Mouse (Mus musculus) thymus, postnatal 14 days (tissue): ENCODE measurements around the gene Abcb1a.

Experiments used
- DNase-seq: peaks from one replicate; pipeline ENCODE4 v3.0.0; 2021

The Abcb1a gene

DNA sequence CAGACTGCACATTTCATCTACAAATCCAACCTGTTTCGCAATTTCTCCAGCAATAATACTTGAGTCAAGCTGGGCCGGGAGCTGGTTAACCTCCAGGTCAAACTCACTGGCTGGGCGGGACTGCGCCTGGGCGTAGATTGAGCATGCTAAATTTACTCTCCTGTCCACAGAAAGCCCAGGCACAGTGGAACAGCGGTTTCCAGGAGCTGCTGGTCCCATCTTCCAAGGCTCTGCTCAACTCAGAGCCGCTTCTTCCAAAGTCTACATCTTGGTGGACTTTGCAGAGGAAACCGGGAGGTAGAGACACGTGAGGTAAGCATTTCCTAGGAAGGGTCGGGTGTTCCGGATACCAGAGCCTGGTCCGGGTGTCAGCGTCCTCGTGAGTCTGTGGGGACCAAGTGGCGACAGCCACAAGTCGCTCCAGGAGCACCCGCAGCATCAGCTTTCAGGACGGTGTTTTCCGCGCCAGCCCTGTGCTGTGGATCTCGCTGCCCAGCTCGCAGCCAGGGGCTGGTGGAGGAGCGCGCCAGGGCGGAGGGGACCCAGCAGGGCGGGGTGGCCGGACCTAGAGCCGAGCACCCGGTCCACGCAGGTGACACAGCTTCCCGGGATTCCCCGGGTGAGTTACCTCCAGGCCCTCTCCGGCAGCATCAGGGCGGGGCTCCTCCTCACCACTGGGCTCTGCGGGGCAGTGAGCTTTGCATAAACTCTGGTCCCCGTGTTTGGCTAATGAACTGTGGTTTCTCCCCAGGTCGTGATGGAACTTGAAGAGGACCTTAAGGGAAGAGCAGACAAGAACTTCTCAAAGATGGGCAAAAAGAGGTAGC, at the start of gene Abcb1a:
Abcb1a (plus strand) TSS at position 167 of the 827 bp plus-strand sequence.
- peak; percentile 19 for DNase-seq

GRCm38 (mm10) chr5:8622071-8622595, 37.7 kb upstream of the Abcb1a start:
- DNase-seq = peak; percentile 62

DNA sequence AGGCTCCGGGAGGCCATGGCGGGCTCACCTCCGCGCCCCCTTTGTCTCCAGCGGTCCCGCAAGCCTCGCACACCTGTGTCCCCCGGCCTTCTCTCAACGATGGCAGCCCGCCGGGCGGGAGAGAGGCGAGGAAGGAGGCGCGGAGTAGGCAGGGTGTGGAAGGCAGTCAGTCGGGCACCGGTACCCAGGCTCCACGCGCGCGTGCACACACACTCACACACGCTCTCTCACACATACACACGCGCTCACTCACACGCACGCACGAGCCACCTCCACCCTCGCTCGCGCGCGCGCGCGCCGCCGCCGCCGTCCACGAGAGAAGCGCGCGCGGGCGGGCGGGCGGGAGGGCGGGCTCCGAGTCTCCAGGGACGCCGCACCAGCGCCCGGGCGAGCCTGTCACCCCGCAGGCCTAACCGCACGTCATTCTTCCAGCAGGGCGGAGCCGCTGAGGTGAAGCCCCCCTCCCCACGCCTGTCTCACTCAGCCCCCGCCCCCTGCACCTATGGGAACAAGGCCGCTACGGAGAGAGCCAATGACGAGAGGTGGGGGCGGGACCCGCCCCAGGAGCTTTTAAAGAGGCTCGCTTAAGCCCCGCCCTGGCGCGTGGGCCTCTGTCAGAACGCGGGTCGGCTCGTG, 37.2 kb upstream of the Abcb1a start, which contains the start of gene Rundc3b:
Rundc3b (minus strand) TSS at position 357 of the 636 bp plus-strand sequence.
- DNase-seq = peak; percentile 96

- no peak for DNase-seq
Observed at GRCm38 (mm10) chr5:8632901-8633300, 27.0 kb upstream of the Abcb1a start.

- DNase-seq = no peak
Observed at GRCm38 (mm10) chr5:8634489-8634975, 25.3 kb upstream of the Abcb1a start.

DNA sequence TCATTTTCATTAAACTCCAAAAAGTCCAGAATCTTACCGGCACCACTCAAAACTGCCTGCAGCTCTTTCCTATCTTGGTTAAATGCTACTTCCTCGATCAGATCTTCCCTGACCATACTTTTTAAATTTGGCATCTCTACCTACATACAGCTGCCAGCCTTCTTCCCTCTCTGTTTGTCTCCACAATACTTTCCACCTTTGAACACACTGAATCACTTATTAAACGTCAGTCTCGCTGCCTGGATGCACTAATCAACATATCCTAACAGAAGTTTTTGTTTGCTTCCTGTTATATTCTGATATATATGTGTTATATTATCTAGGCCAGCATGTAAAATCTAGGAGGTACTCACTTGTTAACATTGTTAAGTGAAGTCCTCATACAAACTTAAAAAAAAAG, 11.6 kb upstream of the Abcb1a start:
- DNase-seq = no peak

GRCm38 (mm10) chr5:8648774-8649173, 11.1 kb upstream of the Abcb1a start:
- DNase-seq = no peak

- no peak for DNase-seq
Observed at GRCm38 (mm10) chr5:8652085-8652484, 7.8 kb upstream of the Abcb1a start.

DNA sequence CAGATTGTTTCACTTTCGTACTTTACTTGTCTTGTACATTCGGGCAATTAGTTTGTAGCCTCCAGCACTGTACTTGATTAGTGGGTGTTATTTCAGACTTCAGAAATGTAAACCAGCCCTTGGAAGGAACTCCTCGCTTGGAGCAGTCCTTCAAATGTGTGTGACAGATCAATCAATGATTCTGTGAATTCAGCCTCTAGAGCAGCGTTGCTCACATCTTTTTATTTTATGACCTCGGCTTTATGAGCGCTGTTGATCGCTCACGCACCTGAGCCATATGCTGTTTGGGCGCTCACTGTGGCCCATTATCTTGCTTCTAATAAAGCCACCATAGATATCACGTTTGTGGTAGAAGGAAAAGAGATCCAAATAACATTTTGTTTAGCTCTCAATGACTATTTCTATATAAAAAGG, 868 bp downstream of the Abcb1a start:
- no peak for DNase-seq

DNA sequence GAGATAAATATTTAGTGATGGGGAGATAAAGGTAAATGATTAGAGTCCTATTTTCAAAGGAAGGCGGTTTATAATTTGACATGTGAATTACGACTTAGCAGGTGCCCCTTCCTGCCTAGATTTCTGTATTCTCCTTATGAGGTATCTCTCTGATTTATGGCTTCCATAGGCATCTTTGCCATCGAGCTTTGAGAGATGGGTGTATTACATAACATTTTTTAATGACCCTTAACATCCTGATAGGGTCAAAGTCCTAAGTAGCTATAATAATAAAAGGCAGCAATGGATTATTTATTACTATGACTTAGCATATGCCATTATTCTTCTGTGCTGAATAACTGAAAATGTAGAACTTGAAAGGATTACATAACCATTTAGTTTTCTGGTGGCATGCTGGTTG, 4.8 kb downstream of the Abcb1a start:
- DNase-seq = no peak

GRCm38 (mm10) chr5:8667758-8668474, 8.0 kb downstream of the Abcb1a start:
- DNase-seq = no peak

GRCm38 (mm10) chr5:8669606-8670005, 9.7 kb downstream of the Abcb1a start:
- peak; percentile 14 for DNase-seq

GRCm38 (mm10) chr5:8675262-8675951, 15.5 kb downstream of the Abcb1a start:
- peak; percentile 12 for DNase-seq

- no peak for DNase-seq
Observed at GRCm38 (mm10) chr5:8675952-8676262, 16.0 kb downstream of the Abcb1a start.

GRCm38 (mm10) chr5:8681166-8681565, 21.3 kb downstream of the Abcb1a start:
- DNase-seq = no peak

GRCm38 (mm10) chr5:8683686-8684085, 23.8 kb downstream of the Abcb1a start:
- no peak for DNase-seq

- no peak for DNase-seq
Observed at GRCm38 (mm10) chr5:8686071-8686470, 26.2 kb downstream of the Abcb1a start.

DNA sequence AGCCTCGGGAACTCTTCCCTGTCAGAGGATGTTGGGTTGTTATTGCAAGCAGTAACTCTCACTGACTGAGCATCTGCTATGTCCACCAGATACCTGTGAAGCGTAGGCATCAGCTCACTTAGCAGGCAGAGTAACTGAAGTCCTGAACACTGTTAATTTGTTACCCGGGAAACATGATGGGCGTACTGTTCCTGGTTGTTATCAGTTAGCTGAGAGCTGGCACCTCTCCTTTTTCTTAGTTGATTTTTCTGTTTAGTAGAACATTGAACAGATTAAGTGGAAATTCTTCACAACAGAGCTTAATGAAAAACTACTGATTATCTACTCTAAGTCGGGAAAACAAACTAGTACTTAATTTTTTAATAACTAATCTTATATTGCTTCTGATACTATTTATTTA, 27.7 kb downstream of the Abcb1a start:
- no peak for DNase-seq

DNA sequence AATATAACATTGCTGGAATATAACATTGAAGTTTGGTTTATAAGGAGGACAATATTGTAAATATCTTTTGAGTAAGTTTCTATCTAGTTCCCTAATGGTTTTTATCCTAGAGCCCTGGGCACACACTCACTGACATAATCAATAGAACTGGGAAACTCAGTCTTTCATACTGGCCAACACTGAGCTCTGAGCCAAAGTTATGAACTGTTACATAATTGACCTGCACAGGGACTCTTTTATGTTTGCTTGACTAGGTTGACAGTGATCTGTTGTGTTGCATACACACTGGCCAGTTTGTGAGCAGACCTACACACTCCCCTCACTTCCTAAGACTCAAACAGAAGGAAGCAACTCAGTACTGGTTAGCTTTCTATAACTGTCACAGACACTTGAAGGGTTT, 56.2 kb downstream of the Abcb1a start:
- DNase-seq = no peak

DNA sequence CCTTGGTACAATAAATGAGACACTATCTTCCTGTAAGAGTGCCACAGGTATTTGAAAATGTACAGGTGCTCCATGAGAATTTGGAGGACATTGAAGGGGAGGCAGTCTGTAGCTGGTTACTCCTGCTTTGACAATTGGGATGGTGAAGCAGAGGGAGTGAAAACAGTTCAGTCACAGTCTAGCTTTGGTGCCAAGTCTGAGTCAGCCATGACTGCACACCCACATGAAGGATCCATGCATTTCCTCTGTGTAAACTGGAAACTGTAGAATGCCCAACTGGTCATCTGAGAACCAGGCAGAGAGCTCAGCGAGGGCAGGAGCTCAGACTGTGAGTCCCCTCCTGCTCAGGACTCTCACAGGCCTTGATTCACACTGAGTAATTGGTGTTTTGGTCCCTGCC, 59.7 kb downstream of the Abcb1a start:
- no peak for DNase-seq

DNA sequence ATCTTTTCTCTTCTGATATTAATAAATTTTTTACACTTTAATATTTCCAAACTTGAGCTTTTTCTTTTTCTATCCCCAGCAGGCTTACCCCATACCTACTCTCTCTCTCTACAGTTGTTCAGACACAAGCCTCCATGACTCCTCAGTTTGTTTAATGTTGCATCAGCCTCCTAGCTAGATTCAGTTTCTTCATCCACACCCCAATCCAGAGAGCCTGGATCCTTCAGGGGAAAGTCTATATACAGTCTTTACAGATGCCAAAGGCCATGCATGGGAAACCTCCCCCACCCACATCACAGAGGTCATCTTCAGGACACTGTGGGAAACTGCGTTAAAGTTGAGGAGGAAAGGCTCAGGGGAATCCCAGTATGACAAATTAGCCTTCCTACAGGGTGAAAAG, 62.3 kb downstream of the Abcb1a start:
- no peak for DNase-seq

DNA sequence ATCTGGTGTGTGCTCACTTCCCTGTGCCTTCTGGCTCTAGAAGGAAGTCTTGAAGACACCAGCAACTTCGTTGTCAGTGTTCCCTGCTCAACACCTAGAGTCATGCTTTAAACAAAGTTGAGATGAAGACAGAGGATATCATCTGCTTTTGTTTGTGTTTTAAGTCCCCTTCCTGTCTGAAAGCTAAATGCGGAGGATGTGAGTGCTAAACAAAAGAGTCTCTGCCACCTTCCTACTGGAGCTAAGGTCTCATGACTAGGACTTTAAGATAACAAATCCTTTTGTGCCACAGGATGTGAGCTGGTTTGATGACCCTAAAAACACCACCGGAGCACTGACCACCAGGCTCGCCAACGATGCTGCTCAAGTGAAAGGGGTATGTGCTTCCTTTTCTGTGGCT, 63.0 kb downstream of the Abcb1a start:
- no peak for DNase-seq

DNA sequence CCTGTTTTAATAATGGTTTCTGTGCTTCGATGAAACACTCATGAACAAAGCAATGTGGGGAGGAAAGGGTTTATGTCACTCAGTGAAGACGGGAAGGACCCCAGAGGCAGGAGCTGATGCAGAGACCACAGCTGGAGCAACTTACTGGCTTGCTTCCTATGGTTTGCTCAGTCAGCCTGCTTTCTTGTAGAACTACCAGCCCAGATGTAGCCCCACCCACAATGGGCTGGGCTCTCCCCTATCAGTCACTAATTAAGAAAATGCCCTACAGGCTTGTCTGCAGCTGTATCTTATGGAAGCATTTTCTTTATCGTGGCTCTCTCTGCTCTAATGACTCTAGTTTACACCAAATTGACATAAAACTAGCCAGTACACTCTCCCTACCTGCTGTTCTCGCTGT, 67.9 kb downstream of the Abcb1a start:
- DNase-seq = no peak
